Mouse (Mus musculus) limb, embryonic 15.5 days (tissue): ENCODE data around the gene Nuak1. TPM values are rescaled to one million over a fixed set of nuclear protein-coding genes. Genes with fewer than 3 reads are reported as not detected.

ENCODE experiments used
- ATAC-seq: fragments of 200-750 bp; cut with Nextera tagmentation; 2 replicates; pipeline ENCODE4 v1.8.0; 2017; ENCODE audit warnings: low read depth, moderate TSS enrichment; ENCODE audit not compliant: insufficient number of reproducible peaks, low FRiP score, low TSS enrichment
- H3K27ac ChIP-seq: fragments of 300-500 bp; sonication (generic); 2 replicates; pipeline ENCODE4 v1.5.1; 2015; ENCODE audit warnings: moderate library complexity, mild to moderate bottlenecking, inconsistent platforms
- H3K27me3 ChIP-seq: fragments of 300-500 bp; sonication (generic); 2 replicates; pipeline ENCODE4 v1.6.1; 2015; ENCODE audit warnings: inconsistent platforms
- H3K36me3 ChIP-seq: fragments of 300-500 bp; sonication (generic); 2 replicates; pipeline ENCODE4 v1.6.1; 2015; ENCODE audit warnings: inconsistent platforms
- H3K4me1 ChIP-seq: fragments of 300-500 bp; sonication (generic); 2 replicates; pipeline ENCODE4 v1.6.1; 2015; ENCODE audit warnings: inconsistent platforms
- H3K4me2 ChIP-seq: fragments of 300-500 bp; sonication (generic); 2 replicates; pipeline ENCODE4 v1.6.1; 2015; ENCODE audit warnings: mild to moderate bottlenecking, inconsistent platforms
- H3K4me3 ChIP-seq: fragments of 300-500 bp; sonication (generic); 2 replicates; pipeline ENCODE4 v1.5.1; 2015; ENCODE audit warnings: mild to moderate bottlenecking, inconsistent platforms
- H3K9ac ChIP-seq: fragments of 300-500 bp; sonication (generic); 2 replicates; pipeline ENCODE4 v1.6.1; 2015; ENCODE audit warnings: inconsistent platforms
- H3K9me3 ChIP-seq: fragments of 300-500 bp; sonication (generic); 2 replicates; pipeline ENCODE4 v1.6.1; 2016; ENCODE audit warnings: inconsistent platforms
- WGBS: fragments of 180-500 bp; shearing (Covaris S2); methylation state at CpG from one replicate; pipeline ENCODE4 v1.1.7; 2015; 5-methylcytosine and 5-hydroxymethylcytosine counted together
- polyA plus RNA-seq: library from polyadenylated mRNA; unstranded; fragments of >200 nt; fragmentation: Nextera tagmentation; extraction: Ambion mirVana; gene quantifications from 2 replicates; pipeline ENCODE4 v1.2.1, GENCODE M21; 2015

The Nuak1 gene
- polyA plus RNA-seq, 1 experiment from 2014 or later = 3.9 TPM

GRCm38 (mm10) chr10:84477045-84477612, 36.7 kb upstream of the Nuak1 start:
- Histone ChIP-seq H3K4me3 (no peak overlapping the region), H3K9me3 (no peaks in the 10 kb centered on the region), H3K27ac (no peak overlapping the region), H3K4me2 (no peak overlapping the region), H3K27me3 (no peaks in the 10 kb centered on the region), H3K36me3 (no peaks in the 10 kb centered on the region), H3K4me1 (peaks cover 7% of the 10 kb centered on the region; the same call in 1 of the 2 replicates), H3K9ac (no peak overlapping the region)
- no peak for ATAC-seq
- WGBS = 61% methylated on average over 4 of the region's 4 CpGs

DNA sequence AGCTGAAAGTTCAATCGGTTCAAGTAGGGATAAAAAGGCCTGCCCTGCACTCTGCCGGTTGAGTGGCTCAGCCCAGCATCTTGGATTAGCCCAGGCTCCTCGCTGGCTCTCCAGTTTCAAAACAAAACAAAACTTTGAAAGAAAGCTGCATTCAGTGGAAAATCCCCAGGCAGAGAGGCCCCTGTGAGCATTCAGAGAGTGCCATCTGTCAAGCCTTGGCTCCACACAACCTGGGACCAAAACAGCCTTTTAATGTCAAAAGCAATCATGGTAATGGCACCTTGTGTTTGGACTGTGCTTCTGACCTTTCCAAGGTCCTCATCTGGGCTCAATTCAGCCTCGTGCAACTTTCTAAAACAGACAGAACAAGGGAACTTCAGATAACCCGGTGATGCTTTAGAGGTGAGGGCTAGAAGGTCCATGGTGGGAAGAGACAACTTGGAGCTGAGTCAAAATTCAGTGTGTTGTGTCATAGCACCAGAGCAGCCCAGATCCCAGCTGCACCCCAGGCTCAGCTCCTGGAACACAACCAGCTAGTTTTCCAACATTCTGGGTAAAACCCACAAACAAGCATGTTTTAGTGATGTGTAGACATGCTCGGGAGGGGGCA, 27.3 kb upstream of the Nuak1 start:
- H3K4me1 ChIP-seq = peaks cover 23% of the 10 kb centered on the region; the same call in 1 of the 2 replicates
- ATAC-seq = no peak
- 42% methylated on average over 6 of the region's 6 CpGs for WGBS

GRCm38 (mm10) chr10:84465511-84465910, 25.1 kb upstream of the Nuak1 start:
- H3K27ac ChIP-seq = no peak overlapping the region
- H3K27me3 ChIP-seq = no peaks in the 10 kb centered on the region
- 38% methylated on average over 4 of the region's 4 CpGs for WGBS

More for the DNA sequence above, 27.3 kb upstream of the Nuak1 start:
- H3K4me2 ChIP-seq = no peak overlapping the region
- H3K36me3 ChIP-seq = no peaks in the 10 kb centered on the region
- no peak overlapping the region for H3K27ac ChIP-seq
- no peak overlapping the region for H3K9ac ChIP-seq
- no peaks in the 10 kb centered on the region for H3K27me3 ChIP-seq
- no peaks in the 10 kb centered on the region for H3K9me3 ChIP-seq
- no peak overlapping the region for H3K4me3 ChIP-seq

DNA sequence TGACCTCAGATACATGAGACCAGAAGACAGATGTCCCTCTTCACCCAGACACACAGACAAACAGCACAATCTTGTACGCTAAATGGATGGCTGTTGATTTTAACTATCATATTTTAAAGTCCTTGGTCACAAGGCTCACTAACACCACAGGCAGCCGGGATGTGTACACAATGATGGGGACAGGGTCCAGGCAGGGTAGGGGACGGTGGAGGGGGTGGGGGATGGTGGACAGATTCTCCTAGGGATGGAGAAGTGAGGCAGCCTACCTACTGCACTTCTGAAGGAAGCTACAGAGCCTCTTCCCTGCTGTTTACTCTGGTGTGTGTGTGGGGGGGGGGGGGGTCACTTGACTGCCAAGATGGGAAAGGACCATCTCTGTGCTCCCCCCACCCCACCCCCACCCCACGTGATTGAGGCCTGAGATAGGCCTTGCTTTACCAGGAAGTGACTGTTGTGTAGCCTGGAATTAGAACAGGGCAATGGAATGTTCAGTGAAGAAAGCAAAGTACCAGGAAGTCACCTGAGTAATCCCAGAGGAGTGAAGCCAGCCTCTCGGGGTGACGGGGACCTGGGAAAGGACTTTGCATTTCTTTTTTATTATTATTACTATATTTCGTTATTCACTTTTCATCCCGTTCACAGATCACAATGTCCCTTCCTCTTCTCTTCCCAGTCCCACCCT, 20.2 kb upstream of the Nuak1 start:
- H3K9me3 ChIP-seq = no peaks in the 10 kb centered on the region
- H3K4me3 ChIP-seq = no peak overlapping the region
- no peaks in the 10 kb centered on the region for H3K27me3 ChIP-seq
- peaks cover 15% of the 10 kb centered on the region; the same call in 1 of the 2 replicates for H3K4me1 ChIP-seq
- ATAC-seq = no peak
- H3K27ac ChIP-seq = no peak overlapping the region
- H3K36me3 ChIP-seq = no peaks in the 10 kb centered on the region
- H3K4me2 ChIP-seq = no peak overlapping the region
- no peak overlapping the region for H3K9ac ChIP-seq
- WGBS = 74% methylated on average over 8 of the region's 8 CpGs

More at GRCm38 (mm10) chr10:84465511-84465910, 25.1 kb upstream of the Nuak1 start:
- Histone ChIP-seq H3K4me1 (peaks cover 23% of the 10 kb centered on the region; the same call in 1 of the 2 replicates), H3K9me3 (no peaks in the 10 kb centered on the region), H3K9ac (no peak overlapping the region), H3K4me2 (no peak overlapping the region), H3K36me3 (no peaks in the 10 kb centered on the region), H3K4me3 (no peak overlapping the region)
- no peak for ATAC-seq

GRCm38 (mm10) chr10:84458094-84458493, 17.7 kb upstream of the Nuak1 start:
- Histone ChIP-seq H3K9ac (no peak overlapping the region), H3K4me1 (no peaks in the 10 kb centered on the region), H3K9me3 (no peaks in the 10 kb centered on the region), H3K27me3 (no peaks in the 10 kb centered on the region), H3K4me2 (no peak overlapping the region), H3K36me3 (no peaks in the 10 kb centered on the region), H3K27ac (no peak overlapping the region), H3K4me3 (no peak overlapping the region)
- ATAC-seq = no peak
- WGBS = 59% methylated on average over 5 of the region's 5 CpGs

DNA sequence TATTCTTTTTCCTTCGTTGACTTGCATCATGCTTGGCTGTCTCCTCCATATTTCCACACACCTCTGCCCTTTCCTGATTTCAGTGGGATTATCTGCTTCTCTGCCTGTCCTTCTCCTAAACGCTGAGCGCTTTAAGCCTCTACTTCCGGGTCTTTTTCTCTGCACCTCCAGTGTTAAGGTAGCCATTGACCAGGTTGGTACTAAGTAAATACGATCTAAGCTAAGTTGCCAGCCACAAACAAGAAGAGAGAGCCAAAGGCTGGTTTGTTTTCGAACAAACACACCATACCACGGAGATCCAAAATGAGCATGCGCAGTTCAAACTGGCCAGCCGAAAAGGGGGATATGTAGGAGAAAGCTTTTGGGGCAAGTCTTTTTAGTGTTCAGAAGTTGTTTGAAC, 17.1 kb upstream of the Nuak1 start:
- WGBS = 89% methylated on average over 9 of the region's 9 CpGs
- Histone ChIP-seq H3K4me1 (no peaks in the 10 kb centered on the region), H3K9ac (no peak overlapping the region), H3K9me3 (no peaks in the 10 kb centered on the region), H3K36me3 (no peaks in the 10 kb centered on the region), H3K27ac (no peak overlapping the region), H3K27me3 (no peaks in the 10 kb centered on the region), H3K4me2 (no peak overlapping the region), H3K4me3 (no peak overlapping the region)
- no peak for ATAC-seq

DNA sequence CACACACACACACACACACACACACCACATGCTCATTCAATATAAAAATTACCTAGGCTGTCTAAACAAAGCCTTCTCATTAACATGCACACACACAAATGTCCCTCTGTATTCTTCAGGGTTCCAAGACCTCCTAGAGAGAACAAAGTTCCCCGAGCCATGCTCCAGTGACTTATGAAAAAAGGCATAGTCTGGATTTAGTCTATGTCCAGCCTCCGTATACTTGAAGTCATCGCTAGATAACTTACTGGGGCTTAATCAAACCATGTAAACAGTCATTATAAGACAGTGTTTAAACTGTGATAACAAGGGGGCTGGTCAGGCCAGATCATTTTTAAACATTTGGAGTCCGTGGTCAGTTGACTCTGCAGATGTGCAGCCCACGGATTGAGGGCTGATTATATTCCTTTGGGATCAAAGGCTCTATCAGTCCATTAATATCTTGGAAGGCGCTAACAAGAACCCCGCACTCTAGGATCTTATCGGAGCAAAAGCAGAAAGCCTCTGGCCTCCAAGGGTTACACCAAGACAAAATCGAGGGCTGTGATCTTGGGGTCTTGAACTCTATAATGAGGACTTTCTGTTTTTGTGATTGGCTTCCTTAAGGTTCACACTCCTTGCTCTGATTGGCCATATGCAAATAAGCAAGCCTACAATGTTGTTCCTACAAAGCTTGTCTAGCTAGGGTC, 16.4 kb upstream of the Nuak1 start:
- H3K36me3 ChIP-seq = no peaks in the 10 kb centered on the region
- no peaks in the 10 kb centered on the region for H3K9me3 ChIP-seq
- no peak for ATAC-seq
- no peak overlapping the region for H3K4me2 ChIP-seq
- no peak overlapping the region for H3K9ac ChIP-seq
- WGBS = 75% methylated on average over 9 of the region's 9 CpGs
- no peaks in the 10 kb centered on the region for H3K27me3 ChIP-seq
- no peaks in the 10 kb centered on the region for H3K4me1 ChIP-seq
- no peak overlapping the region for H3K27ac ChIP-seq
- H3K4me3 ChIP-seq = no peak overlapping the region

- Histone ChIP-seq H3K4me3 (no peak overlapping the region), H3K9me3 (no peaks in the 10 kb centered on the region), H3K27me3 (no peaks in the 10 kb centered on the region), H3K36me3 (no peaks in the 10 kb centered on the region), H3K4me1 (peaks cover 4% of the 10 kb centered on the region; the same call in 1 of the 2 replicates), H3K9ac (no peak overlapping the region), H3K27ac (no peak overlapping the region), H3K4me2 (no peak overlapping the region)
- WGBS = 68% methylated on average over 4 of the region's 4 CpGs
- no peak for ATAC-seq
Observed at GRCm38 (mm10) chr10:84451883-84452282, 11.5 kb upstream of the Nuak1 start.

GRCm38 (mm10) chr10:84450654-84451053, 10.3 kb upstream of the Nuak1 start:
- peaks cover 4% of the 10 kb centered on the region; the same call in 1 of the 2 replicates for H3K4me1 ChIP-seq
- no peak overlapping the region for H3K4me3 ChIP-seq
- H3K9me3 ChIP-seq = no peaks in the 10 kb centered on the region
- H3K27me3 ChIP-seq = no peaks in the 10 kb centered on the region
- no peak for ATAC-seq
- H3K9ac ChIP-seq = no peak overlapping the region
- no peaks in the 10 kb centered on the region for H3K36me3 ChIP-seq
- no peak overlapping the region for H3K27ac ChIP-seq
- H3K4me2 ChIP-seq = no peak overlapping the region
- WGBS = 2% methylated on average over 10 of the region's 10 CpGs

DNA sequence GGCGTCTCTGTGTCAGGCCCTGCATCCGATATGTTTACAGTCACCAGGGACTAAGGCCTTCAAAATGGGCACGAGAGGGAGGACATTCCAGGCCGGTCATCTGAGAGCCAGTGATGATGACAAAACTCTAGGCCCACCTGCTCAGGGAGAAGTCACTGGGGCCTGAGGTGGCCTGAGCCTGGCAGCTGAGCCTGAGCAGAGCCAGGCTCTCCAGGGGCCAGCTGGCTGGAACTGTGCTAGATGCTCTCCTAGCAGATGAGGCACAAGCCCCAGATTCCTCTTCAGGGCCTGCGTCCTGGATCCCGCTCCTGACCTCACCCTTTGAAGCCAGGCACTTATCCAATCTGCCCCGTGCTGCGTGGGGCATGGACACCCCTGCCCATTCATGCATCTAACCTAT, 9.3 kb upstream of the Nuak1 start:
- Histone ChIP-seq H3K27me3 (no peaks in the 10 kb centered on the region), H3K4me1 (peaks cover 4% of the 10 kb centered on the region; the same call in 1 of the 2 replicates), H3K27ac (no peak overlapping the region), H3K9ac (no peak overlapping the region), H3K9me3 (no peaks in the 10 kb centered on the region), H3K4me3 (no peak overlapping the region), H3K36me3 (no peaks in the 10 kb centered on the region), H3K4me2 (no peak overlapping the region)
- no peak for ATAC-seq
- WGBS = 78% methylated on average over 8 of the region's 8 CpGs

DNA sequence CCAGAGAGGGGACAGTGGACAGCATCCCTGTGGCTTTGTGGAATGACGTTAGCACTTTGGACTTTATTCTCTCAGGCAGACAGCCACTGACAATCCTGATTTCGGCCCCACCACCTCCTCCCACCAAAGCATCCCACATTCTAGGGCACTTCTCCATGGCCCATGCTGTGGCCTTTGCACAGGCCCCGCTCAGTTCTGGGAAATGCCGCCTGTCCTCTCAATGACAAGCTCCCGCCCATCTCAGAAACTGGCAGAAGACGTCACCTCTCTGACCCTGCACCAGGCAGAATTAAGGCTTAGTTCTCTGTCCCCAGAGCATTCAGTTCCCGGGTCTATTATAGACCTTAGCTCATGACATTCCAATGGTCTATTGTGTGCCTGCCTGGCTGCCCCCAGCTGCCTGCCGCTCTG, 7.0 kb upstream of the Nuak1 start:
- no peaks in the 10 kb centered on the region for H3K9me3 ChIP-seq
- H3K4me1 ChIP-seq = peaks cover 9% of the 10 kb centered on the region
- no peak overlapping the region for H3K9ac ChIP-seq
- 52% methylated on average over 8 of the region's 8 CpGs for WGBS
- no peak overlapping the region for H3K27ac ChIP-seq
- no peak for ATAC-seq
- H3K27me3 ChIP-seq = no peaks in the 10 kb centered on the region
- no peaks in the 10 kb centered on the region for H3K36me3 ChIP-seq
- H3K4me3 ChIP-seq = no peak overlapping the region
- H3K4me2 ChIP-seq = no peak overlapping the region

- ATAC-seq = no peak
- Histone ChIP-seq H3K9ac (no peak overlapping the region), H3K4me3 (no peak overlapping the region), H3K9me3 (no peaks in the 10 kb centered on the region), H3K36me3 (no peaks in the 10 kb centered on the region), H3K27ac (no peak overlapping the region), H3K4me2 (no peak overlapping the region), H3K4me1 (peaks cover 16% of the 10 kb centered on the region), H3K27me3 (no peaks in the 10 kb centered on the region)
- 80% methylated on average over 6 of the region's 6 CpGs for WGBS
Observed at GRCm38 (mm10) chr10:84446661-84447060, 6.3 kb upstream of the Nuak1 start.
